Mouse (Mus musculus): Measurements from ENCODE around the gene Mapk10.

DNA sequence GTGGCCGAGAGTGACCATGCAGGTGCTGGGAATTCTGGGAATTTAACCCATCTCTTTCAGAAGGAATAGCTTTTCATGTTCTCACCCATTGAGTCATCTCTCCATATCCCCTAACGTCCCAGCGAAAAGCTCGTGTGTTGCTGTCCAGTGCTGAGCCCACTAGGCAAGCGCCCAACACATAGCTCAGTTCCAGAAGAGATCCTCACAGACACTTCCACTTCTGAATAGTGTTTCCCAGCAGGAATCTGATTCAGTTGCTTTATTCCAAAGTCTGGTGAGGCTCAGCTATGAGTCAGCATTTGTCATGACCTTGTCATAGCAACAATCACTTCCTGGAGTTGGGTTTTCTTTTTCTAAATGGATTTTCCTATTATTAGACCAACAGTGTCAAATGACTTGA, 217.2 kb downstream of the Mapk10 start:
- TF ChIP-seq CTCF (IDR thresholded peaks at IDR 0.05; ENCODE audit: low read depth, low read length) (no peak), GATA1 (IDR thresholded peaks at IDR 0.05; ENCODE audit: borderline replicate concordance, low read length) (no peak), TAL1 (conservative IDR thresholded peaks at IDR 0.05; ENCODE audit: low read depth, low read length) (no peak)

All from G1E (cell line).